Mouse (Mus musculus) heart, adult 2 months (tissue): Measurements from ENCODE around the gene Hs3st5.

Experiments
- CTCF ChIP-seq: fragments of 200-600 bp; IDR thresholded peaks from 2 replicates; pipeline ENCODE4 v1.8.1; 2022; ENCODE audit warnings: antibody characterized with exemption, mild to moderate bottlenecking, moderate library complexity
- POLR2A ChIP-seq: fragments of 200-500 bp; IDR thresholded peaks from 2 replicates; pipeline ENCODE4 v1.6.1; 2011; ENCODE audit warnings: mild to moderate bottlenecking, low read depth, low read length, control low read depth; ENCODE audit not compliant: insufficient read depth

DNA sequence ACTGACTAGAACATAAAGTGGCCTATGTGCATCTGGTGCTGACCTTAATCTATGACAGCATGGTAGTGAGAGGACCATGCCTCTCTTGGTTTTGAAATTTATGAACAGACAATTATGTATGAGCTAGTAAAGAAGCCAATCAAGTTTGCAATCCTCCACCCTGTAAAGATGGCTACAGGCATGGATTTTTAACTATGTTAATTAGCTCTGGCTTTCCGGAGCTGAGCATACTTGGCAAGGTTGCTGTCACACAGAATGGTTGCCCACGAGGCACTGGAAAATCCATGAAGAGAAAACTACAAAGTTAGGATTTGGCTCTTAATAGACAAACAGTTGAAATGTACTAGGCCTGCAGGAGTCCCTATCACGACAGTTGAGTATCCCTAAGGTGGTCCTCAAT is 322.5 kb downstream of the Hs3st5 start:
- TF ChIP-seq CTCF (no peak), POLR2A (no peak)
